Mouse (Mus musculus) spleen, postnatal 4 days (tissue): ENCODE measurements around the gene Rest.
"Not testable (repeated sequence)": the region's sequence is repeated elsewhere in the genome, so short reads cannot be mapped to it uniquely, and the experiment has no call there.

Experiments
- DNase-seq, 2 experiments: peaks; one replicate each; pipeline ENCODE4 v3.0.0; 2022; ENCODE audit warnings: low spot score in 2 of 2

Gene Rest

GRCm38 (mm10) chr5:77265081-77265670, at the start of gene Rest:
Rest (plus strand) TSS chr5:77265491.
- peak; percentile 79 to 93 for DNase-seq

GRCm38 (mm10) chr5:77217211-77217610, 48.1 kb upstream of the Rest start:
- peak; percentile 62 to 88 for DNase-seq

- no peak for DNase-seq
Measured at GRCm38 (mm10) chr5:77217724-77218123, 47.6 kb upstream of the Rest start.

GRCm38 (mm10) chr5:77223043-77223975, 42.0 kb upstream of the Rest start:
- no peak for DNase-seq

DNA sequence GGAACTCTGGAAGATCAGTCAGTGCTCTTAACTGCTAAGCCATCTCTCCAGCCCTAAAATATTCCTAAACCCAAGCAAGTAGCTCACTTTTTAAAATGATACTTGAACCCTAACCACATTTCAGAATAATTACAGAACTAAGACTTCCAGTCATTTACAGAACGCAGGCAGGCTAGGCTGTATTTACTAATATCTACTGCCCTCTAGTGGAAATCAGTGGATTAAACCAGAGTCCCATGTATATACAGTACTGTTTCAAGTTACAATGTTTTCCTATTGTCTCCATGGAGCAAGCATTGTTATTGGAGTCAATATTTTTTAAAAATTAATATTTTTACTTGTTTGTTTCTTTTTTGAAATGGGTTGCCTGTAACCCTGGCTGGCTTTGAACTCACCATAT, 36.3 kb upstream of the Rest start:
- no peak for DNase-seq

DNA sequence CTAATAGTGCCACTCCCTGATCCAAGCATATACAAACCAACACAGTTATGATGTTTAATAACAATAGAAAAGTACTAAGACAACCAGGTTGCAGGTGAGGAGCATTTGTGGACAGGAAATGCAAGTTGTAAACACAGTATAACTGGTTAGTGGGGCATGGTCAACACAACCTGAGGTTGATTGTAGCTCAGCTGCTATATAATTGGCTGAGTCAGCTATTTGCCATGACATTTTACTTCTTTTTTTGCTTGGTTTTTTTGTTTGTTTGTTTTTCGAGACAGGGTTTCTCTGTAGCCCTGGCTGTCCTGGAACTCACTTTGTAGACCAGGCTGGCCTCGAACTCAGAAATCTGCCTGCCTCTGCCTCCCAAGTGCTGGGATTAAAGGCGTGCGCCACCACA, 33.4 kb upstream of the Rest start:
- not testable (repeated sequence) for DNase-seq

- DNase-seq: no peak
Measured at GRCm38 (mm10) chr5:77234921-77235320, 30.4 kb upstream of the Rest start.

- DNase-seq: no peak
Measured at GRCm38 (mm10) chr5:77237104-77237503, 28.2 kb upstream of the Rest start.

DNA sequence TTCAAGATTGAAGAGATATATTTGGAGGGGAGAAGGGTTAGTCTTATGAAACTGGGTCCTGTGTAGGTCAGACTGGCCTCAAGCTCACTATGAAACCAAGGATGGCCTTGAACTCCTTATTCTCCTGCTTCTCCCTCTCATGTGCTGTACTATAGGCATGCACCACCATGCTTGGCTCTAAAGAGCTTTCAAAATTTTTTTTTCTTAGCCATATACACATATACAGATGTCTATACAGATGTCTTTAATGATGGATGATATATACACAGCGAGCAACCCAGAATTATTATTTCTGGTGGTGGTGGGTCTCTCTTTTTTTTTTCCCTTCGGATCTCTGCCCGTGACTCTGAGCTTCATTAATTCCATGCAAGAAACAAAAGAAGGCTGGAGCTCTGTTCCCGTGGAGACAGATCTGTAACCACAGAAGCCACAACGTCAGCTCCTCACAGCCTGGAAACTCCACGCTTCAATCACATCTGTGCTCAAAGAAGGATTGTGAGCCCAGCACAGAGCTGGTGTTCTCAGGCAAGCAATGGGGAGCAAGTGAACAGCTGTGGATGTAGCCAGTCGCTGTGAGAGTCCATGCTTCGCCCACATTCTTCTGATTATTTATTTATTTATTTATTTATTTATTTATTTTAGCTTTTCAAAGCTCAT, 20.8 kb upstream of the Rest start:
- no peak for DNase-seq

DNA sequence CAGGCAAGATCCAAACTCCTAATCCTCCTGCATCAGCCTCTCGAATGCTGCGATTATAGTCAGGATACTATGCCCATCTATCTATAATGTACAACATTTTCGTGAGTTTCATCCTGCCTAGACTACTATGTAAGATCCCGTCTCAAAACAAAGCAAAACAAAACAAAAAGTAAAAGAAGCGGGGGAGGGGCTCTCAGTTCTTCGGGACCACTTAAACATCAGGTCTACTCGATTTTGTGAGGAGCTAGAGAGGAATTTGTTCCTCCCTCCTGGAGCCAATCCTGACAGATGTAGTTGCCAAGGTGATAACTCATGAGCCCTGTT, 19.9 kb upstream of the Rest start:
- no peak for DNase-seq

GRCm38 (mm10) chr5:77245787-77246671, 19.3 kb upstream of the Rest start:
- DNase-seq: no peak

- no peak for DNase-seq
Measured at GRCm38 (mm10) chr5:77250083-77250482, 15.2 kb upstream of the Rest start.

DNA sequence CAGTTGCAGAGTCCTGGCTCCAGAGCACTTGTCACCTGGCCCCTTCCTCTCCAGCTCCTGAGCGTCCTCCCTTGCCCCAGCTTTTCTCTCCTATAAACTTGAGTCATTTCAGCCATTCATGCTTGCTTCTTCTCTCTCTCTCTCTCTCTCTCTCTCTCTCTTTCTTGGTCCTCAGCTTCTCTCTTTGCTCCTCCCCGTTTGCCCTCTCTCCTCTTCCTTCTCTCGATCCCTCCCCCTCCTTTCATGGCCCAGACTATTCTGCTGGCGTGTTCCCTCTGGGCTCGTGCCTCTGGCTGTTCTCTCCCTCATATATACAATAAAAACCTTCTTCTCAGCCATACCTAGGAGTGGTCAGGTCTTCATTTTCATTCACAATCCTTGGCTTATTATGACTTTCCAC, 13.6 kb upstream of the Rest start:
- no peak for DNase-seq

DNA sequence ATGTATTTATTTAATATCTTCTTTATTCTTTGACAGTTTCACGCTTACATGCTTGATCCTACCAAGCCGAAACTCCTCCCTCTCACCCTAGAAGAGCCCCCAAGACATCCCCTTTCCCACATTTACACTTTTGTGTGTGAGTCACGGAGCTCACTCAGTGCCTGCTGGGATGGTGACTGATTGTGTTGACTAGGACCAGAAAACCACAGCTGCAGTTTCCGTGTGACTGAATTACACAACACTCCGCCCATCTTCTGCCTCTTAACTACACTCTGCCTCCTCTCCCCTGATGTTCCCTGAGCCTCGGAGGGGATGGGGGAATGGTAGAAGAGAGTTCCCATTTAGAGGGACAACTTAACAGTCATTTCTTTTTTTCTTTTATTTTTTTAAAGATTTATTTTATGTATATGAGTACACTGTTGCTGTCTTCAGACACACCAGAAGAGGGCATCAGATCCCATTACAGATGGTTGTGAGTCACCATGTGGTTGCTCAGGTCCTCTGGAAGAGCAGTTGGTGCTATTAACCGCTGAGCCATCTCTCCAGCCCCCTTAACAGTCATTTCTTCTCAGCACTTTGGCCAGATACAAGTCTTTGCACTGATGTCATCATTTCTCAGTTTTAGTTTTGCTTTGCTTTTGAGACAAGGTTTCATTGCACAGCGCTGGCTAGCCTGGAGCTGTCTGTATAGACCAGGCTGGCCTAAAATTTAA, 13.0 kb upstream of the Rest start:
- no peak for DNase-seq

- no peak for DNase-seq
Measured at GRCm38 (mm10) chr5:77253154-77253553, 12.1 kb upstream of the Rest start.

- no peak for DNase-seq
Measured at GRCm38 (mm10) chr5:77254402-77254801, 10.9 kb upstream of the Rest start.

DNA sequence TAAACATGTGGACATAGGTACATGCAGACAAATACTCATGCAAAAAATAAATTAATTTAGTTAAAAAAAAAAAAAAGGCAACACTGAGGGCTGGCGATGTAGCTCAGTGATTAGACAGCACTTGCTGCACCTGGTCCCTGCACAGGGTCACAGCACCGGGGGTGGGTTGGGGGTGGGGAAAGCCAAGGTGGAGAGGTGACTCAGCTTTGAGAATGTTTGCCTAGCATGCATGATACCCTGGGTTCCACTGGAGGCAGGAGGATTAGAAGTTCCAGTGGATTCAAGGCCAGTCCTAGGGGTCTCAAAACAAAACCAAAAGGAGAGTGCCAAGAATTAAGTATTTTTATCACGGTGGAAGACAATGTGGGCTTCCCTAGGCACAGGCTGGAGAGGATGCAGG, 7.7 kb upstream of the Rest start:
- no peak for DNase-seq

DNA sequence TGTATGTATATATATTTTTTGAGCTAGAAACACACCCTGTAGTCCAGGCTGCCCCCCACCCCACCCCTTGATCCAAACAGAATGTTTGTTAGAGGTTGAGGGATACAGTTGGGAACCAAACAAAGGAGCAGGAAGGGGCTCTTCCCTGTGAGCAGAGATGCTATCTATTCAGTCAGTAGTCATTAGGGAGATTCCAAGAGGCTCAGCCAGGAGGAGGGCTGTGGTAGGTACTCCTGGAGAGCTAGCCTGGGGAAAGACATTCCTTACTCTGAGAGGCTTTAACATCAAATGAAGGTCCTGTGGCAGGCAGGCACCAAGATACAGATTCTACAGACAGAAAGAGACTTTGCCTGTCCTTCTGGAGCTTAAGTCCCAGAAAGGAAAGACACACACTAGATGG, 6.0 kb upstream of the Rest start:
- DNase-seq: no peak

DNA sequence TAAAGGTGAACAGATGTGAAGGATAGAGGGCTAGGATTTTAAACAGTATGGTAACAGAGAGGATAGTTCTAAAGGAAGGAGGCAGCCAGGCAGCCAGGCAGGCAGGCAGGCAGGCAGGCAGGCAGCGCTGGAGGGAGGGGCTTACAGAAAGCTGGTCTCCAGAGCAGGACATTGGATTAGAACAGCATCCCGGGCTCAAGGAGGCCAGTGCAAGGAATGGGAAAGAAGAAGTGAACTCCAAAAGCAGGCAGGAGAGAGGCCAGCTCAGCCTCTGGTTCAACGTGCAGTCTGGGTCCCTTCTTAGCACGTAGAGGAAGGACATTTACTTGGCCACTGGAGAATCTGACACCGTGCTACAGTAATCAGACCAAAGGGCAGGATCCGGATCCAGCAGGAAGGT, 5.2 kb upstream of the Rest start:
- DNase-seq: no peak

GRCm38 (mm10) chr5:77261137-77261536, 4.2 kb upstream of the Rest start:
- DNase-seq: no peak

DNA sequence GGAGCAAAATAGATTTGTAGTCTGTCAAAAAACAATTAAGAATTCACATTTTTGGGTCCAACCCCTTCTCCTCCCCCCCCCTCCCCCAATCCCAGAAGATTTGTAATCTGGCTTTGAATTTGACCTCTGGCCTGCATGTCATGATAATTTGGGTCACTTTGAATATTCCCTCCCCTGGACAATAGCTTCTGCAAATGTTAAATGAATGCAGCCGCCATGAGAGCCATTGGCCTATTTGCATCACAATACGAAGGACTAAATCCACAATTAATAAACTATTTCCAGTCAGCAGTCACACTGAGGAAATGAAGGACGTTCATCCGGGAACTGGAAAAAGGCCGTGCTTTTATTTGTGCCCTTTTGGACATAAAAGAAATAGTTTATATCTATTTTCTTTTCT, 3.2 kb upstream of the Rest start:
- no peak for DNase-seq
